8 mouse cellular contexts compared by ENCODE assay signal in the genomic region with DNA sequence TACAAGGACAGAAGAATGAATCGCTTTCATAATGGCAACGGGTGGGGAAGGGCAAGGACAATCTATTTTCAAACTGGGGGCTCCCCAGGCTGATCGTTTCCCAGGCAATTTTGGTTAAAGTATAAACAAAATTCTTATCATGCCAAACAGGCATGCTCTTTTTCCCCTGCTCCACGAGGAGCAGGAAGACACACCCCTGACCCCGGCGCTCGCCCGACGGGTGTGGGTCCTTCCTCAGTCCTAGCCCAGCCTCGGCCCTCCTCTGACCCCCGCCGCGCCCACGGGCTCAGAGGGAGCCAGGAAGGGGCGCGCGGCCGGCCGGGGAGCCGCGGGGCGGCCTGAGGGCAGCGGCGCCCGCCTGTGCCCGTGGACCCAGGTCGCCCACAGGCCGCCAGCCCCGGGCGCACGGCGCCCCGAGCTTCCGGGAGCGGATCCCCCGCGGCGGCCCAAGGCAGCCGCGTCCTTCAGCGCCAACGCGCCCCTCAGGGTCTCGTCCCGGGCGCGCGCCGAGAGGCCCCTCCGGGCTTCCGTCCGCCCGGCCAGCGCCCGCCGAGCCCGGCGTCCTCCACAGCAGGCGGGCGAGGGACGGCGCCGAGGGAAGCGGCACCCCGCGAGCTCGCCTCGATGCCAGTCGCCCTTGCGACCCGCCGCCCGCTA. TPM values are rescaled to one million over a fixed set of nuclear protein-coding genes. Genes with fewer than 3 reads are reported as not detected.
DNase-seq lines count a peak whose midpoint lies in the region; ATAC-seq and TF ChIP-seq lines count a peak whose summit lies in the region.

No protein-coding gene starts in this region.

- peak; percentile 92 for ATAC-seq in hindbrain, embryonic 12.5 days (ENCODE audit: low FRiP score)
- ATAC-seq in limb, embryonic 14.5 days (ENCODE audit: low FRiP score, low read depth), result peak; percentile 84
- peak; percentile 90 for ATAC-seq in midbrain, embryonic 12.5 days (ENCODE audit: low FRiP score, low read depth)

- WGBS in hindbrain, embryonic 12.5 days, result under 1% methylated on average over 65 of the region's 73 CpGs
- under 1% methylated on average over 31 of the region's 73 CpGs for WGBS in limb, embryonic 14.5 days
- WGBS in midbrain, embryonic 12.5 days, result 1% methylated on average over 38 of the region's 73 CpGs

- H3K9me3 ChIP-seq in hindbrain, embryonic 12.5 days (replicated peaks), result no peaks in the 10 kb centered on the region
- no peaks in the 10 kb centered on the region for H3K9me3 ChIP-seq in limb, embryonic 14.5 days (ENCODE audit: control insufficient read depth, low read length)
- no peaks in the 10 kb centered on the region for H3K9me3 ChIP-seq in midbrain, embryonic 12.5 days

- H3K4me3 ChIP-seq in hindbrain, embryonic 12.5 days, result peak overlapping the region; percentile 99
- peak overlapping the region; percentile 88 for H3K4me3 ChIP-seq in limb, embryonic 14.5 days (replicated peaks; ENCODE audit: low read length)
- peak overlapping the region; percentile 99 for H3K4me3 ChIP-seq in midbrain, embryonic 12.5 days

- no peaks in the 10 kb centered on the region for H3K36me3 ChIP-seq in hindbrain, embryonic 12.5 days
- H3K36me3 ChIP-seq in limb, embryonic 14.5 days (ENCODE audit: control insufficient read depth, insufficient read depth, low read length), result no peaks in the 10 kb centered on the region
- no peaks in the 10 kb centered on the region for H3K36me3 ChIP-seq in midbrain, embryonic 12.5 days

- peak; percentile 48 for DNase-seq in ovary, adult 18-20 months (ENCODE audit: low spot score)
- no peak for DNase-seq in ovary, postnatal 36 days (ENCODE audit: low spot score)
- DNase-seq in c-Kit-positive CD71-positive TER-119-positive erythroid progenitor cells, embryonic 14.5 days (ENCODE audit: low spot score), result peak; percentile 65
- peak; percentile 14 for DNase-seq in forelimb bud, embryonic 11.5 days (ENCODE audit: low read depth, low spot score)
- DNase-seq in limb, embryonic 14.5 days (ENCODE audit: low spot score), result peak; percentile 21
- no peak for DNase-seq in layer of hippocampus, adult 9-10 months (ENCODE audit: low spot score)

- no peaks in the 10 kb centered on the region for H3K27me3 ChIP-seq in hindbrain, embryonic 12.5 days
- H3K27me3 ChIP-seq in limb, embryonic 14.5 days (ENCODE audit: control insufficient read depth, insufficient read depth, low read length), result no peaks in the 10 kb centered on the region
- no peaks in the 10 kb centered on the region for H3K27me3 ChIP-seq in midbrain, embryonic 12.5 days

- H3K9ac ChIP-seq in hindbrain, embryonic 12.5 days, result peak overlapping the region; percentile 95
- H3K9ac ChIP-seq in limb, embryonic 14.5 days (ENCODE audit: low read depth, low read length, severe bottlenecking), result peak overlapping the region; percentile 86
- peak overlapping the region; percentile 96 for H3K9ac ChIP-seq in midbrain, embryonic 12.5 days (replicated peaks)

- peak overlapping the region; percentile 91 for H3K27ac ChIP-seq in hindbrain, embryonic 12.5 days
- peak overlapping the region; percentile 83 for H3K27ac ChIP-seq in limb, embryonic 14.5 days (replicated peaks; ENCODE audit: low read depth, low read length)
- peak overlapping the region; percentile 92 for H3K27ac ChIP-seq in midbrain, embryonic 12.5 days (replicated peaks)

- TF ChIP-seq POLR2A in limb, embryonic 14.5 days (IDR thresholded peaks at IDR 0.05; ENCODE audit: borderline replicate concordance, extremely low read depth, insufficient read depth, insufficient read length), result no peak

- peak overlapping the region; percentile 75 for H3K4me2 ChIP-seq in hindbrain, embryonic 12.5 days (replicated peaks)
- H3K4me2 ChIP-seq in limb, embryonic 14.5 days (replicated peaks; ENCODE audit: low read depth, low read length, severe bottlenecking), result peak overlapping the region; percentile 55
- H3K4me2 ChIP-seq in midbrain, embryonic 12.5 days (replicated peaks), result peak overlapping the region; percentile 85

- H3K4me1 ChIP-seq in hindbrain, embryonic 12.5 days, result peaks cover 3% of the 10 kb centered on the region; the same call in 1 of the 2 replicates
- peaks cover 12% of the 10 kb centered on the region for H3K4me1 ChIP-seq in limb, embryonic 14.5 days (ENCODE audit: control insufficient read depth, insufficient read depth, low read length)
- 0 out of 2 replicates have a peak, but pooled peaks cover 7% of the 10 kb centered on the region for H3K4me1 ChIP-seq in midbrain, embryonic 12.5 days

RNA-seq across cellular contexts. Expression of a gene that starts 0.4 kb away (rescaled TPM):
- 34.3 and 35.8 TPM in 2 replicates for polyA plus RNA-seq in hindbrain, embryonic 12.5 days (2016; fragmentation: Nextera tagmentation; extraction: Ambion mirVana)
- 34.3 and 41.9 TPM in 2 replicates for polyA plus RNA-seq in limb, embryonic 14.5 days (2012; rRNA removed)
- polyA plus RNA-seq in limb, embryonic 14.5 days (2014; fragmentation: Nextera tagmentation; extraction: Ambion mirVana), result 31.6 and 39.3 TPM in 2 replicates
- polyA plus RNA-seq in midbrain, embryonic 12.5 days (2016; fragmentation: Nextera tagmentation; extraction: Ambion mirVana), result 37.7 and 37.9 TPM in 2 replicates

Comparison
In these comparisons a context has a peak if more than half of its experiments do, and no peak if none do; other contexts are left out.
1. DNase-seq: peak in ovary, adult 18-20 months (single experiment), c-Kit-positive CD71-positive TER-119-positive erythroid progenitor cells, embryonic 14.5 days (single experiment), forelimb bud, embryonic 11.5 days (single experiment) and limb, embryonic 14.5 days (single experiment); none in ovary, postnatal 36 days (single experiment) and layer of hippocampus, adult 9-10 months (single experiment).
2. Peak in every context shown above with its lines, with median percentiles within 50 percentile points of each other: ATAC-seq, H3K27ac ChIP-seq, H3K4me2 ChIP-seq, H3K4me3 ChIP-seq and H3K9ac ChIP-seq.